In genomic region chr3:57268994-57269393, GRCm38 (mm10) we compare ENCODE assay signal across 22 mouse cellular contexts.
"Had no signal": no experiment of that assay in that cellular context is flagged by ENCODE, and none has a peak within 500 bp of the region (broad histone marks: within the 10 kb centered on the region; RNA-seq: fewer than 3 reads in every experiment).

No protein-coding gene starts in this region.

- H3K27me3 ChIP-seq: forebrain, embryonic 15.5 days; heart, embryonic 13.5 days; heart, embryonic 15.5 days; hindbrain, embryonic 13.5 days; hindbrain, embryonic 15.5 days; limb, embryonic 12.5 days had no signal

- H3K9me3 ChIP-seq: forebrain, embryonic 15.5 days; heart, embryonic 13.5 days; heart, embryonic 15.5 days; hindbrain, embryonic 13.5 days; hindbrain, embryonic 15.5 days; limb, embryonic 10.5 days; limb, embryonic 12.5 days had no signal

- H3K4me1 ChIP-seq: forebrain, embryonic 15.5 days; heart, embryonic 13.5 days; heart, embryonic 15.5 days; hindbrain, embryonic 13.5 days; hindbrain, embryonic 15.5 days; limb, embryonic 10.5 days; limb, embryonic 12.5 days had no signal

- ATAC-seq: forebrain, embryonic 15.5 days; forebrain, postnatal 0 days; hindbrain, postnatal 0 days had no signal

- H3K36me3 ChIP-seq: forebrain, embryonic 15.5 days; heart, embryonic 13.5 days; heart, embryonic 15.5 days; hindbrain, embryonic 13.5 days; hindbrain, embryonic 15.5 days; limb, embryonic 10.5 days; limb, embryonic 12.5 days had no signal

- H3K27ac ChIP-seq: forebrain, embryonic 15.5 days; heart, adult 2 months; heart, embryonic 13.5 days; heart, embryonic 15.5 days; hindbrain, embryonic 13.5 days; hindbrain, embryonic 15.5 days; hindbrain, postnatal 0 days; layer of hippocampus, adult 2 months; left cerebral cortex, adult 2 months; limb, embryonic 10.5 days; limb, embryonic 12.5 days had no signal

- H3K4me3 ChIP-seq: forebrain, embryonic 15.5 days; heart, adult 2 months; heart, embryonic 13.5 days; heart, embryonic 15.5 days; hindbrain, embryonic 13.5 days; hindbrain, embryonic 15.5 days; layer of hippocampus, adult 2 months; left cerebral cortex, adult 2 months; limb, embryonic 10.5 days; limb, embryonic 12.5 days had no signal

- DNase-seq: forebrain, postnatal 0 days; gastrocnemius, postnatal 14 days; gastrocnemius, postnatal 36 days; heart, adult 2 months; heart, postnatal 14 days; heart, postnatal 36 days; kidney, adult 18-20 months; kidney, adult 8-10 months; kidney, postnatal 10 days; kidney, postnatal 25 days; kidney, postnatal 4 days had no signal

- H3K4me2 ChIP-seq: forebrain, embryonic 15.5 days; heart, embryonic 11.5 days; heart, embryonic 13.5 days; heart, embryonic 15.5 days; hindbrain, embryonic 13.5 days; hindbrain, embryonic 15.5 days; limb, embryonic 12.5 days had no signal

- H3K9ac ChIP-seq: forebrain, embryonic 15.5 days; forebrain, postnatal 0 days; heart, embryonic 13.5 days; heart, embryonic 15.5 days; hindbrain, embryonic 13.5 days; hindbrain, embryonic 15.5 days; limb, embryonic 12.5 days had no signal
